Mouse (Mus musculus) MEL (cell line): ENCODE data around the gene Rbms3. TPM values are rescaled to one million over a fixed set of nuclear protein-coding genes. Genes with fewer than 3 reads are reported as not detected.

Experiments
- DNase-seq: peaks from one replicate; pipeline ENCODE4 v3.0.0; 2011; ENCODE audit warnings: low read depth, low spot score
- H3K27ac ChIP-seq: 2 replicates; pipeline ENCODE4 v1.5.1; 2012; ENCODE audit warnings: low read depth, mild to moderate bottlenecking, control low read depth, low read length, moderate library complexity; ENCODE audit not compliant: control insufficient read depth
- H3K27me3 ChIP-seq, 2 experiments: fragments of 150-350 bp in 1 of 2; sonication (generic) in 1 of 2; 2 replicates each; pipeline ENCODE4 v1.6.1; 2012; ENCODE audit warnings: low read length in 2 of 2, mild to moderate bottlenecking in 2 of 2, improper control_type of control experiment in 1 of 2, moderate library complexity in 1 of 2; ENCODE audit not compliant: insufficient read depth in 2 of 2, control insufficient read depth in 1 of 2
- H3K36me3 ChIP-seq, 2 experiments: 2 replicates each; pipeline ENCODE4 v1.6.1; 2012 to 2014; ENCODE audit warnings: low read length in 2 of 2, improper control_type of control experiment in 1 of 2, inconsistent platforms in 1 of 2, mild to moderate bottlenecking in 1 of 2; ENCODE audit not compliant: insufficient read depth in 2 of 2, control insufficient read depth in 1 of 2
- H3K4me1 ChIP-seq, 2 experiments: fragments of 150-350 bp in 1 of 2; sonication (generic) in 1 of 2; 2 replicates each; pipeline ENCODE4 v1.6.1; 2012; ENCODE audit warnings: low read length in 2 of 2, improper control_type of control experiment in 1 of 2, mild to moderate bottlenecking in 1 of 2; ENCODE audit not compliant: insufficient read depth in 2 of 2, control insufficient read depth in 1 of 2
- H3K4me3 ChIP-seq, 2 experiments: fragments of 150-350 bp in 1 of 2; sonication (generic) in 1 of 2; 2 replicates each; pipeline ENCODE4 v1.5.1; 2012; ENCODE audit warnings: low read depth in 2 of 2, low read length in 2 of 2, mild to moderate bottlenecking in 2 of 2, moderate library complexity in 2 of 2, control low read depth in 1 of 2, improper control_type of control experiment in 1 of 2; ENCODE audit not compliant: control insufficient read depth in 1 of 2, insufficient read depth in 1 of 2
- H3K79me2 ChIP-seq: 2 replicates; pipeline ENCODE4 v1.6.1; 2012; ENCODE audit warnings: mild to moderate bottlenecking, low read length, moderate library complexity; ENCODE audit not compliant: control insufficient read depth, poor library complexity, insufficient read depth
- H3K9ac ChIP-seq: 2 replicates; pipeline ENCODE4 v1.6.1; 2012; ENCODE audit warnings: low read depth, mild to moderate bottlenecking, control low read depth, low read length, moderate library complexity; ENCODE audit not compliant: control insufficient read depth, poor library complexity, severe bottlenecking
- H3K9me3 ChIP-seq: fragments of 150-350 bp; sonication (generic); replicated peaks from 2 replicates; pipeline ENCODE4 v1.6.1; 2012; ENCODE audit warnings: mild to moderate bottlenecking, low read length, improper control_type of control experiment, moderate library complexity; ENCODE audit not compliant: insufficient read depth
- BHLHE40 ChIP-seq: IDR thresholded peaks from 2 replicates; pipeline ENCODE4 v1.6.1; 2012; ENCODE audit warnings: low read depth, mild to moderate bottlenecking, inconsistent platforms, low read length, improper control_type of control experiment, borderline replicate concordance
- CHD1 ChIP-seq: IDR thresholded peaks from 2 replicates; pipeline ENCODE4 v1.6.1; 2012; ENCODE audit warnings: low read depth, mild to moderate bottlenecking, inconsistent platforms, low read length, improper control_type of control experiment
- CHD2 ChIP-seq: IDR thresholded peaks from 2 replicates; pipeline ENCODE4 v1.6.1; 2011; ENCODE audit warnings: low read length, improper control_type of control experiment
- CTCF ChIP-seq, 3 experiments: IDR thresholded peaks in 2 of 3; conservative IDR thresholded peaks in 1 of 3; 2 replicates each; pipeline ENCODE4 v1.5.1; 2011 to 2012; ENCODE audit warnings: low read length in 3 of 3, low read depth in 2 of 3, mild to moderate bottlenecking in 2 of 3, improper control_type of control experiment in 1 of 3, inconsistent platforms in 1 of 3, mixed read lengths in 1 of 3, moderate library complexity in 1 of 3; ENCODE audit not compliant: control insufficient read depth in 1 of 3, insufficient read depth in 1 of 3, poor library complexity in 1 of 3, severe bottlenecking in 1 of 3
- ELF1 ChIP-seq: IDR thresholded peaks from 2 replicates; pipeline ENCODE4 v1.6.1; 2014; ENCODE audit warnings: low read depth, mild to moderate bottlenecking, inconsistent platforms, low read length, improper control_type of control experiment, moderate library complexity
- EP300 ChIP-seq, 2 experiments: IDR thresholded peaks; 2 replicates each; pipeline ENCODE4 v1.6.1; 2011; ENCODE audit warnings: improper control_type of control experiment in 2 of 2, low read length in 2 of 2, low read depth in 1 of 2, mild to moderate bottlenecking in 1 of 2
- ETS1 ChIP-seq: IDR thresholded peaks from 2 replicates; pipeline ENCODE4 v1.6.1; 2012; ENCODE audit warnings: low read depth, mild to moderate bottlenecking, inconsistent platforms, low read length, improper control_type of control experiment, moderate library complexity
- GABPA ChIP-seq: IDR thresholded peaks from 2 replicates; pipeline ENCODE4 v1.6.1; 2012; ENCODE audit warnings: low read depth, mild to moderate bottlenecking, inconsistent platforms, low read length, improper control_type of control experiment, moderate library complexity
- GATA1 ChIP-seq: IDR thresholded peaks from 2 replicates; pipeline ENCODE4 v1.6.1; 2011; ENCODE audit warnings: low read depth, low read length, improper control_type of control experiment
- HCFC1 ChIP-seq: IDR thresholded peaks from 2 replicates; pipeline ENCODE4 v1.6.1; 2012; ENCODE audit warnings: low read depth, mild to moderate bottlenecking, inconsistent platforms, low read length, improper control_type of control experiment, moderate library complexity
- MAFK ChIP-seq: IDR thresholded peaks from 2 replicates; pipeline ENCODE4 v1.6.1; 2011; ENCODE audit warnings: low read depth, mild to moderate bottlenecking, low read length, improper control_type of control experiment, borderline replicate concordance
- MAZ ChIP-seq: IDR thresholded peaks from 2 replicates; pipeline ENCODE4 v1.6.1; 2012; ENCODE audit warnings: low read depth, mild to moderate bottlenecking, inconsistent platforms, low read length, improper control_type of control experiment
- MEF2A ChIP-seq: IDR thresholded peaks from 2 replicates; pipeline ENCODE4 v1.6.1; 2014; ENCODE audit warnings: low read depth, mild to moderate bottlenecking, inconsistent platforms, low read length, improper control_type of control experiment; ENCODE audit not compliant: poor library complexity, insufficient replicate concordance, severe bottlenecking; ENCODE audit errors: extremely low read depth
- MXI1 ChIP-seq: IDR thresholded peaks from 2 replicates; pipeline ENCODE4 v1.6.1; 2011; ENCODE audit warnings: mild to moderate bottlenecking, low read depth, low read length, improper control_type of control experiment
- NELFE ChIP-seq: IDR thresholded peaks from 2 replicates; pipeline ENCODE4 v1.6.1; 2011; ENCODE audit warnings: low read depth, low read length, improper control_type of control experiment
- NRF1 ChIP-seq: IDR thresholded peaks from 2 replicates; pipeline ENCODE4 v1.6.1; 2014; ENCODE audit warnings: low read depth, mild to moderate bottlenecking, inconsistent platforms, low read length, improper control_type of control experiment, moderate library complexity; ENCODE audit not compliant: poor library complexity, insufficient read depth, severe bottlenecking
- POLR2A ChIP-seq, 2 experiments: IDR thresholded peaks; 2 replicates each; pipeline ENCODE4 v1.6.1; 2011 to 2012; ENCODE audit warnings: low read length in 2 of 2, mild to moderate bottlenecking in 2 of 2, control low read depth in 1 of 2, improper control_type of control experiment in 1 of 2, low read depth in 1 of 2, moderate library complexity in 1 of 2; ENCODE audit not compliant: control insufficient read depth in 1 of 2, insufficient read depth in 1 of 2, poor library complexity in 1 of 2
- POLR2AphosphoS2 ChIP-seq: IDR thresholded peaks from 2 replicates; pipeline ENCODE4 v1.6.1; 2011; ENCODE audit warnings: low read length, improper control_type of control experiment
- RCOR1 ChIP-seq: IDR thresholded peaks from 2 replicates; pipeline ENCODE4 v1.6.1; 2012; ENCODE audit warnings: low read depth, mild to moderate bottlenecking, inconsistent platforms, low read length, improper control_type of control experiment
- SMC3 ChIP-seq: IDR thresholded peaks from 2 replicates; pipeline ENCODE4 v1.6.1; 2011; ENCODE audit warnings: low read depth, low read length, improper control_type of control experiment
- TAL1 ChIP-seq: IDR thresholded peaks from 2 replicates; pipeline ENCODE4 v1.6.1; 2012; ENCODE audit warnings: mild to moderate bottlenecking, inconsistent platforms, low read length, moderate library complexity, mixed read lengths
- TCF12 ChIP-seq: IDR thresholded peaks from 2 replicates; pipeline ENCODE4 v1.6.1; 2014; ENCODE audit warnings: low read depth, mild to moderate bottlenecking, inconsistent platforms, low read length, improper control_type of control experiment, moderate library complexity
- UBTF ChIP-seq: IDR thresholded peaks from 2 replicates; pipeline ENCODE4 v1.6.1; 2012; ENCODE audit warnings: low read depth, mild to moderate bottlenecking, inconsistent platforms, low read length, improper control_type of control experiment, moderate library complexity, borderline replicate concordance; ENCODE audit not compliant: insufficient read depth
- USF2 ChIP-seq, 2 experiments: IDR thresholded peaks; 2 replicates each; pipeline ENCODE4 v1.6.1; 2011 to 2012; ENCODE audit warnings: improper control_type of control experiment in 2 of 2, low read length in 2 of 2, borderline replicate concordance in 1 of 2, inconsistent platforms in 1 of 2, low read depth in 1 of 2, mild to moderate bottlenecking in 1 of 2; ENCODE audit not compliant: insufficient read depth in 1 of 2
- ZKSCAN1 ChIP-seq: IDR thresholded peaks from 2 replicates; pipeline ENCODE4 v1.6.1; 2012; ENCODE audit warnings: low read depth, mild to moderate bottlenecking, inconsistent platforms, low read length, improper control_type of control experiment, moderate library complexity
- ZMIZ1 ChIP-seq: IDR thresholded peaks from 2 replicates; pipeline ENCODE4 v1.6.1; 2012; ENCODE audit warnings: low read depth, mild to moderate bottlenecking, inconsistent platforms, low read length, improper control_type of control experiment, moderate library complexity
- ZNF384 ChIP-seq: IDR thresholded peaks from 2 replicates; pipeline ENCODE4 v1.6.1; 2012; ENCODE audit warnings: low read depth, mild to moderate bottlenecking, inconsistent platforms, low read length, improper control_type of control experiment
- polyA plus RNA-seq, 2 experiments: library from polyadenylated mRNA; stranded (reverse) in 1 of 2; unstranded in 1 of 2; fragments of >175 nt in 1 of 2; fragments of >200 nt in 1 of 2; gene quantifications; 2 replicates each; pipeline versions ENCODE4 v1.2.1 to v1.2.4; 2012; ENCODE audit warnings: low replicate concordance in 2 of 2, low read depth in 1 of 2; ENCODE audit not compliant: insufficient read length in 2 of 2, insufficient read depth in 1 of 2, missing spikeins in 1 of 2
- total RNA-seq: library from RNA; depleted of rRNA; stranded (reverse); fragments of 300-350 nt; gene quantifications from 2 replicates; pipeline ENCODE4 v1.2.3, GENCODE M21; 2012

The Rbms3 gene
- total and polyA plus RNA-seq, 3 experiments: not detected

DNA sequence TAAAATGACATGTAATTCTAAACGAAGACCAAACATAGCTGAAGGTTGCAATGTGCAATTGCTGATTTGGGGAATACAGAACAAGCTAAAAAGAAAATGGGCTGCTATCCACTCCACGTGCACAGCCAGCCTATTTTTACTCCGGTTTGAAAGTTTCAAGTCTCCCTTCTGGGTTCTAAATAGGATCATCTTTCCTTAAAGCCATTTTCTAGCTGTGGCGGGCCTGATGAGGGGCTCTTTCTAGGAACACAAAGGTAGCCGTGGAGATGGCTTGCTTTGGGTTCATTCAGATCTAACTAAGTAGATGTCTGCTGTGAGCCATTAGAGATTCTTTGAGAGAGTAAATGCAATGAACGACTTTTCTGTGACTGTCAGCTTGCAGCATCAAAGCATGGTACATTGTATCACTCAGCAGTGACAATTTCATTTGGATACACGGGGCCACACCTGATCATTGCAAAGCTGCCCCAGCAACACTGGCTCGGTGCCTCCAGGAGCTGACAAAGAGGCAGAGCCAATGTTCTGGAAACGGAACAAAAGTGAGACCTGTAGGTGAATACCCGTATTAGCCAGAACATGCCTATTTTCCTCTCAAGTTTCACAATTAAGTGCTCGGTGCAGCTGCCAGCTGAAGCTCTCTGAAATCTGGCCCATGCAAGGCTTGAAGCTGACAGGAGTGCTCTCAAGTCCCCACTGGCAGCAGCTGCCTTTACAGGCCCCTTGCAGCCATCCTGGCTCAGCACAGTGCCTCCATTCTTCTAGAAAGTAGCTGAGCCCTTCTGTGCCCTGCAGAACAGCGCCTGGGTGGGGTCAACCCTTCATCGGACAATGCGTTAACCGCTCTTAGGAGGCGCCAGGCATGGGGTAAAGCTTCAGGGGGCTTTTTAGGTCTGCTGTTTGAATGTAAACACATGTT, 822.3 kb downstream of the Rbms3 start:
- H3K4me3 ChIP-seq: no peak overlapping the region
- no peak overlapping the region for H3K9ac ChIP-seq
- H3K9me3 ChIP-seq: no peaks in the 10 kb centered on the region
- H3K27ac ChIP-seq: no peak overlapping the region
- no peak for TF ChIP-seq USF2 (IDR thresholded peaks at IDR 0.05; ENCODE audit: borderline replicate concordance in 1 of 2, insufficient read depth in 1 of 2, low read depth in 1 of 2, low read length in 2 of 2)
- no peak for TF ChIP-seq HCFC1
- no peak for TF ChIP-seq ZMIZ1
- no peak for TF ChIP-seq NELFE
- TF ChIP-seq CHD1: no peak
- TF ChIP-seq POLR2A (IDR thresholded peaks at IDR 0.05; ENCODE audit: control insufficient read depth in 1 of 2, insufficient read depth in 1 of 2, low read depth in 1 of 2, low read length in 2 of 2, poor library complexity in 1 of 2): no peak
- TF ChIP-seq ZKSCAN1: no peak
- TF ChIP-seq ZNF384: no peak
- no peak for TF ChIP-seq ETS1
- TF ChIP-seq CTCF (IDR thresholded peaks at IDR 0.05 in 2 of 3, conservative IDR thresholded peaks at IDR 0.05 in 1 of 3; ENCODE audit: control insufficient read depth in 1 of 3, insufficient read depth in 1 of 3, low read depth in 2 of 3, low read length in 3 of 3, poor library complexity in 1 of 3, severe bottlenecking in 1 of 3): no peak
- TF ChIP-seq GATA1: no peak
- no peak for TF ChIP-seq BHLHE40
- no peak for TF ChIP-seq MEF2A
- TF ChIP-seq NRF1: no peak
- TF ChIP-seq RCOR1: no peak
- TF ChIP-seq ELF1: no peak
- no peak for TF ChIP-seq MAFK
- no peak for DNase-seq
- H3K36me3 ChIP-seq: no peaks in the 10 kb centered on the region
- no peaks in the 10 kb centered on the region for H3K4me1 ChIP-seq
- no peaks in the 10 kb centered on the region for H3K79me2 ChIP-seq
- no peaks in the 10 kb centered on the region for H3K27me3 ChIP-seq

- no peak for TF ChIP-seq USF2 (IDR thresholded peaks at IDR 0.05; ENCODE audit: borderline replicate concordance in 1 of 2, insufficient read depth in 1 of 2, low read depth in 1 of 2, low read length in 2 of 2)
- TF ChIP-seq CTCF (IDR thresholded peaks at IDR 0.05 in 2 of 3, conservative IDR thresholded peaks at IDR 0.05 in 1 of 3; ENCODE audit: control insufficient read depth in 1 of 3, insufficient read depth in 1 of 3, low read depth in 2 of 3, low read length in 3 of 3, poor library complexity in 1 of 3, severe bottlenecking in 1 of 3): no peak
- TF ChIP-seq POLR2AphosphoS2: no peak
- no peak for TF ChIP-seq ZMIZ1
- no peak for TF ChIP-seq CHD2
- no peak for TF ChIP-seq TAL1
- no peak for TF ChIP-seq UBTF
- TF ChIP-seq ZKSCAN1: no peak
- TF ChIP-seq CHD1: no peak
- no peak for TF ChIP-seq ELF1
- TF ChIP-seq MAZ: no peak
- no peak for TF ChIP-seq TCF12
- no peak for TF ChIP-seq GABPA
- TF ChIP-seq ZNF384: no peak
- no peak for TF ChIP-seq SMC3
- TF ChIP-seq MXI1: no peak
- TF ChIP-seq EP300 (IDR thresholded peaks at IDR 0.05; ENCODE audit: low read depth in 1 of 2, low read length in 2 of 2): no peak
- Histone ChIP-seq H3K4me3 (no peak overlapping the region), H3K79me2 (no peaks in the 10 kb centered on the region), H3K4me1 (no peaks in the 10 kb centered on the region), H3K27ac (no peak overlapping the region), H3K27me3 (no peaks in the 10 kb centered on the region), H3K36me3 (no peaks in the 10 kb centered on the region), H3K9me3 (no peaks in the 10 kb centered on the region), H3K9ac (no peak overlapping the region)
- DNase-seq: no peak
Measured at GRCm38 (mm10) chr9:116803292-116803731, 826.4 kb downstream of the Rbms3 start.
